Comparison of ENCODE assay signal across 8 mouse cellular contexts in genomic region chr17:66510221-66510683, GRCm38 (mm10). TPM values are rescaled to one million over a fixed set of nuclear protein-coding genes. Genes with fewer than 3 reads are reported as not detected.
DNase-seq lines count a peak whose midpoint lies in the region; ATAC-seq lines count a peak whose summit lies in the region.

No protein-coding gene starts in this region.

- H3K4me3 ChIP-seq in neural tube, embryonic 13.5 days, result no peak overlapping the region
- no peak overlapping the region for H3K4me3 ChIP-seq in lung, embryonic 15.5 days

- H3K27ac ChIP-seq in neural tube, embryonic 13.5 days (replicated peaks), result peak overlapping the region; percentile 25
- H3K27ac ChIP-seq in lung, embryonic 15.5 days, result peak overlapping the region; percentile 64

- 47% methylated on average over 10 of the region's 10 CpGs for WGBS in neural tube, embryonic 13.5 days
- WGBS in lung, embryonic 15.5 days, result 11% methylated on average over 10 of the region's 10 CpGs

- peak; percentile 74 for ATAC-seq in neural tube, embryonic 13.5 days (ENCODE audit: low read depth)
- peak; percentile 74 for ATAC-seq in lung, embryonic 15.5 days (ENCODE audit: borderline replicate concordance, extremely low read depth, low FRiP score, low TSS enrichment)
- no peak for ATAC-seq in granulocyte monocyte progenitor cell, adult 5-6 weeks (replicated peaks; ENCODE audit: poor library complexity, severe bottlenecking)

- H3K36me3 ChIP-seq in neural tube, embryonic 13.5 days, result peaks cover 13% of the 10 kb centered on the region
- peaks cover 14% of the 10 kb centered on the region for H3K36me3 ChIP-seq in lung, embryonic 15.5 days

- H3K4me1 ChIP-seq in neural tube, embryonic 13.5 days (replicated peaks), result peaks cover 33% of the 10 kb centered on the region
- H3K4me1 ChIP-seq in lung, embryonic 15.5 days, result peaks cover 20% of the 10 kb centered on the region

- no peak for DNase-seq in neural tube, embryonic 10.5 days (ENCODE audit: extremely low spot score, low spot score)
- DNase-seq in embryo, embryonic 10 days (ENCODE audit: low spot score), result peak; percentile 11
- peak; percentile 74 for DNase-seq in heart, postnatal 4 days
- no peak for DNase-seq in adipocyte (ENCODE audit: low spot score)
- no peak for DNase-seq in spleen, adult 18-20 months

- no peaks in the 10 kb centered on the region for H3K27me3 ChIP-seq in neural tube, embryonic 13.5 days
- H3K27me3 ChIP-seq in lung, embryonic 15.5 days, result no peaks in the 10 kb centered on the region

- H3K9me3 ChIP-seq in neural tube, embryonic 13.5 days, result no peaks in the 10 kb centered on the region
- no peaks in the 10 kb centered on the region for H3K9me3 ChIP-seq in lung, embryonic 15.5 days

- H3K4me2 ChIP-seq in neural tube, embryonic 13.5 days, result no peak overlapping the region
- H3K4me2 ChIP-seq in lung, embryonic 15.5 days, result no peak overlapping the region

- no peak overlapping the region for H3K9ac ChIP-seq in neural tube, embryonic 13.5 days
- no peak overlapping the region for H3K9ac ChIP-seq in lung, embryonic 15.5 days

RNA-seq across cellular contexts. Expression of gene Rab12, which starts 9.3 kb away (rescaled TPM):
- polyA plus RNA-seq in neural tube, embryonic 13.5 days (2015; fragmentation: Nextera tagmentation; extraction: Ambion mirVana), result 60.9 and 67.1 TPM in 2 replicates
- total RNA-seq in heart, postnatal 4 days (2021), result 100 to 1,000 TPM; 113 to 114 TPM
- 57.8 and 58.9 TPM in 2 replicates for polyA plus RNA-seq in lung, embryonic 15.5 days (2015; fragmentation: Nextera tagmentation; extraction: Ambion mirVana)
- total RNA-seq in granulocyte monocyte progenitor cell, adult 5-6 weeks (2014; fragmentation: Nextera tagmentation), result 17.8 and 19.6 TPM in 2 replicates
- total RNA-seq in granulocyte monocyte progenitor cell, adult 5-6 weeks (2017), result 19.5 and 27.4 TPM in 2 replicates

Comparison
In these comparisons a context has a peak if more than half of its experiments do, and no peak if none do; other contexts are left out.
1. DNase-seq: peak in embryo, embryonic 10 days (single experiment) and heart, postnatal 4 days (single experiment); none in neural tube, embryonic 10.5 days (single experiment), adipocyte (single experiment) and spleen, adult 18-20 months (0 of 2).